Mouse (Mus musculus): ENCODE results near the gene Olfr750.

- no peak for TF ChIP-seq CTCF (conservative IDR thresholded peaks at IDR 0.05; ENCODE audit: insufficient read depth, insufficient read length, low read depth, low read length)
- no peak for TF ChIP-seq POLR2A (IDR thresholded peaks at IDR 0.05; ENCODE audit: low read depth, low read length)
Observed at GRCm38 (mm10) chr14:51094096-51094875, 20.1 kb upstream of the Olfr750 start.
